Mouse (Mus musculus) olfactory bulb, adult 2 months (tissue): ENCODE data around the gene Ccdc171. TPM values are rescaled to one million over a fixed set of nuclear protein-coding genes. Genes with fewer than 3 reads are reported as not detected.
"Not testable (repeated sequence)": the region's sequence is repeated elsewhere in the genome, so short reads cannot be mapped to it uniquely, and the experiment has no call there.

Experiments
- H3K27ac ChIP-seq: fragments of 200-500 bp; 2 replicates; pipeline ENCODE4 v1.5.1; 2012; ENCODE audit warnings: low read depth, low read length; ENCODE audit not compliant: insufficient read depth
- H3K4me1 ChIP-seq: fragments of 200-500 bp; 2 replicates; pipeline ENCODE4 v1.6.1; 2012; ENCODE audit warnings: low read length; ENCODE audit not compliant: control insufficient read depth, insufficient read depth
- H3K4me3 ChIP-seq: fragments of 200-500 bp; 2 replicates; pipeline ENCODE4 v1.5.1; 2012; ENCODE audit warnings: mild to moderate bottlenecking, low read depth, low read length, moderate library complexity; ENCODE audit not compliant: insufficient read depth
- CTCF ChIP-seq: fragments of 200-500 bp; IDR thresholded peaks from 2 replicates; pipeline ENCODE4 v1.5.1; 2012; ENCODE audit warnings: low read depth, mild to moderate bottlenecking, low read length, moderate library complexity; ENCODE audit not compliant: insufficient read depth
- POLR2A ChIP-seq: fragments of 200-500 bp; IDR thresholded peaks from 2 replicates; pipeline ENCODE4 v1.6.1; 2012; ENCODE audit warnings: mild to moderate bottlenecking, low read depth, low read length, moderate library complexity; ENCODE audit not compliant: insufficient read depth
- WGBS: fragments of 180-500 bp; shearing (Covaris S2); methylation state at CpG from one replicate; pipeline ENCODE4 v1.1.7; 2018; 5-methylcytosine and 5-hydroxymethylcytosine counted together
- polyA plus RNA-seq: library from polyadenylated mRNA; stranded (reverse); fragments of >200 nt; gene quantifications from 2 replicates; pipeline ENCODE4 v1.2.4, GENCODE M21; 2012; ENCODE audit warnings: low replicate concordance; ENCODE audit not compliant: missing spikeins, insufficient read depth, insufficient read length

Ccdc171 gene
- polyA plus RNA-seq, 1 experiment = not detected

DNA sequence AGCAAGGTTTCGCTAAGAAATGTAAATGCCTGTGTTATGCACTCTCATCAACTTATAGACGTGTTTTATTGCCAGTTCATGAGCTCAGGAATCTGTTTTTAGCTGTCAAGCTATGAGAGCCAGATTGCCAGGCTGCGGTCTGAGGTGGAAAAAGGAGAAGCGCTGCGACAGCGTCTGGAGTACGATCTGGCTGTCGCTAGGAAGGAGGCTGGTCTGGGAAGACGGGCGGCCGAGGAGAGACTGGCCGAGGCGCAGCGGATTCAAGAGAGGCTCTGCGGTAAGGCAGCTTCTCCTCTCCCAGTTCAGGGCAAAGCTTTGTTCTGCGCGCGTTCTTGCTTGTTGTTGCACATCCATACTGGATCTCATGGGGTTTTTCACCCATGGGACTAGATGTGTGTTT lies 24.2 kb downstream of the Ccdc171 start:
- WGBS = 72% methylated on average over 18 of the region's 18 CpGs
- no peak for TF ChIP-seq CTCF
- TF ChIP-seq POLR2A = no peak
- H3K4me1 ChIP-seq = no peaks in the 10 kb centered on the region
- no peak overlapping the region for H3K4me3 ChIP-seq
- H3K27ac ChIP-seq = no peak overlapping the region

DNA sequence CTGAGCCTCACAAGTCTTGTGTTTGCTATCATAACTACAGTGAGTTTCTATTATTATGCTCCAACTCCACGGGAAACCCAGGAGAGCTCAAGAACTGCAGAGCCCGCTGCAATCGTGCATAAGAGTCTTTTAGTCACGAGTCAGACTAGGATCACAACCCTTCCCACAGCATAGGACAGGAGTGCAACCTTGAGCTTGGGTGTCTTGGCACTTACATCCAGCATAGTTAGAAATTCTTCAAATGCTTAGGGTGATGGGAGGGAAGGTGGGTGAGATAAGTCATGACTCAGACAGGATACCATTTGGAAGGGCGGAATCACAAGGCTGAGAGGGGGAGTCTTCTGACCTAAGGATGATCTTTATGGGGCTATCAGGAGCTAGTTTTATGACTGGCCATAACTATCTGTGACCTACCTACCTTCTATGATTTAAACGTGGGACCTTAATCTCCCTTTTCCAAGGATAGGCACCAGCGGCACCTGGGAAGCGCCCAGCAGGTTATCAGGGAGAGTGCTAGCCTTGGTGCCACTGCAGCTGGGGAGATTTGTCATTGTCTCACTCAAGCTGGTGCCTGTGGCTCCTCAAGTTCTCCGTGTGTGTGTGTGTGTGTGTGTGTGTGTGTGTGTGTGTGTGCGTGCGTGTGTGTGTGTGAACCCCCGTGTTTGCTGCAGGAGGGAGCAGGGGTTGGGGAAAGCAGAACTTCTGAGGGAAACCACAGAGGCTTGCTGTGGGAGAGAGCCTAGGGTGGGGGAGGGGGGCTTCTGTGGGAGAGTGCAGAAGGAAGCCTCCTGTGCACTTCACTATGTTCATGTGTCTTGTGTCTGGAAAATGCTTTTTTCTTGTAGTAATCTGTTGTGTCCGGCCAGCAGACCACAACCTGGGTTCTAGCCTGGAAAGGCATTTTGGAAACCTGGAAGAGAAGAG lies 42.1 kb downstream of the Ccdc171 start:
- 38% methylated on average over 13 of the region's 13 CpGs for WGBS
- Histone ChIP-seq H3K4me3 (no peak overlapping the region), H3K27ac (no peak overlapping the region), H3K4me1 (peaks cover 4% of the 10 kb centered on the region; the same call in 1 of the 2 replicates)
- no peak for TF ChIP-seq POLR2A
- TF ChIP-seq CTCF = no peak

DNA sequence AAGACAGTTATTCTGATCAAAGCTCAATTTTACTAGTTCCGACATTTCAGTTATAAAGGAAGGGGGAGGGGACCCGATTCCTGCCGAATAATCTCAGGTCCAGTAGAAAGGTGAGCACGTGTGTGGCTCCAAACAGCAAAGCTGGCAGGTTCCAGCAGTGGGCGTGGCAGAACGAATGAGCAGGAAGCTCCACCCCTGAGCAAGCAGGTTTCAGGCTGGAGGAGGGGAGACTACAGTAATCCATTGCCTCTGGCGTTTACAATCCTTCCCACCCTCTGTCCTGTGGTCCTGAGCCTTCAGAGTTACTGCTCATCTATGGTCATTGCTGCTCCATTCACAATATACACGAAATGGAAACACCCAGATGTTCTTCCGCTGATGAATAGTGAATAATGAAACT lies 42.8 kb downstream of the Ccdc171 start:
- H3K27ac ChIP-seq, H3K4me3 ChIP-seq, H3K4me1 ChIP-seq: not testable (repeated sequence)
- WGBS = 12% methylated on average over 9 of the region's 9 CpGs

DNA sequence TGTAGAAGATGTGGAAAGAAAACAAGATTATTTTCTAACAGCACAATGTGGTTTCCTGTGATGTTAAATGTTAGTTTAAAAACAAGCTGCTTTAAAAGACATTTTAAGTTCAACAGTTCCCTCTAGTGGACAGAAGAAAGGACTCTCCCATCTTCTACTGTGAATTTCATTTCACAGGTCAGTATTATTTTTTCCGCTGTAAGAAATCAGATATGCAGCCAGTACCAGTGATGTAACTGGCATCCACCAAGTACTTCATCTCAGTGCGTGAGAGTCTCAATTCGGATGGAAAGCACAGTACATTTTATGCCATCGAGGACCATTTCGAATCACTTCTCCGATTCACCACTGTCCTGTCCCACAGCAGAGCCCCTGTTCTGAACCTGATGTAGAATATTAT lies 45.2 kb downstream of the Ccdc171 start:
- 59% methylated on average over 6 of the region's 6 CpGs for WGBS
- TF ChIP-seq CTCF (no peak), POLR2A (no peak)

DNA sequence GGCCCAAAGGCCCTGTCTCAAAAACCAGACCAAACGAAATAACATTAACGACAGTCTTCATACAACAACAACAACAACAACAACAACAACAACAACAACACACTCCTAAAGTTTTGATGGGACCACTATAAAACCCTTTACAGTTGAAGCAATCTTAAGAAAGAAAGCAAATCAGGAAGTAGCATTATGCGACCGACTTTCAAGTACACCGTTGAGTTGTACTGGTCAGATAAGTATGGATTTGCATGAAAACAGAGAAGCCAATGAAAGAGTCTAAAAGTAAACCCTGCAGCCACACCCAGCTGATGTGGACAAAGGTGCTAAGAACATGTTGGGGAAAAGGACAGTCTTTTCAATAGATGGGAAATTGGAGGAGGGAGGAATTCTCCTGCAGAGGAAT lies 45.7 kb downstream of the Ccdc171 start:
- TF ChIP-seq CTCF (no peak), POLR2A (no peak)
- WGBS = 87% methylated on average over 5 of the region's 5 CpGs
- no peak overlapping the region for H3K4me3 ChIP-seq

More for the DNA sequence above, 45.2 kb downstream of the Ccdc171 start:
- Histone ChIP-seq H3K27ac (no peak overlapping the region), H3K4me3 (no peak overlapping the region), H3K4me1 (peaks cover 4% of the 10 kb centered on the region; the same call in 1 of the 2 replicates)

DNA sequence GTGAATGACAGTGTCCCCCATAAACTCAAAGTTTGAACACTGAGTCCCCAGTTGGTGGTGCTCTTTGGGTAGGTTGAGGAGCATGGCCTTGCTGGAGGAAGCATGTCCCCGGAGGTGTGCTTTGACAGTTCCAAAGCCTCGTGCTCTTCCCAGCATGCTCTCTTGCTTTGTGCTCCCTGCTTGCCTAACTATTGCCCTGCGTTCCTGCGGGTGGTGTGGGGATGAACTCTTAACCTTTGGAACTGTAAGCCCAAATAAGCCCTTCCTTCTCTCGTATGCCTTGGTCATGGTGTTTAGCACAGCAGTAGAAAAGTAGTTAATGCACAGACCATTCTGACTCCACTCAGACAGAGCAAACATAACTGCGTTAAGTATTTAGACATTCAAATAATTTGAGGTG lies 47.2 kb downstream of the Ccdc171 start:
- no peak overlapping the region for H3K27ac ChIP-seq
- H3K4me1 ChIP-seq = peaks cover 3% of the 10 kb centered on the region; the same call in 1 of the 2 replicates
- WGBS = 77% methylated on average over 6 of the region's 6 CpGs
- H3K4me3 ChIP-seq = no peak overlapping the region
- TF ChIP-seq POLR2A = no peak
- no peak for TF ChIP-seq CTCF

More for the DNA sequence above, 45.7 kb downstream of the Ccdc171 start:
- Histone ChIP-seq H3K4me1 (peaks cover 4% of the 10 kb centered on the region; the same call in 1 of the 2 replicates), H3K27ac (no peak overlapping the region)

DNA sequence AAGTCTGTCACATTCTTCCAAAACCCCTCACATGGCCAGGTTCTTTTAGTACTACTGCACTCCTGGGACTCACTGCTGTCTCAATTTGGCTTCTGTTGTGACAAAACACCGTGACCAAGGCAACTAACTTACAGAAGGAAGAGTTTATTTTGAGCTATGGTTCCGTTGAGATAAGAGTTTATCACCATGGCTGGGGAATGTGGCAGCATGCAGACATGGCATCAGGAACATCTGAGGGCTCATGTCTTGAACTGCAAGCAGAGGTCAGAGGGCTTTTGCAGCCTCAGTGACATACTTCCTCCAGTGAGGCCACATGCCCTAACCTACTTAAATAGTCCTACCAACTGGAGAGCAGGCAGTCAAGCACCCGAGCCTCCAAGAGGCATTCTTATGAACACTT lies 51.0 kb downstream of the Ccdc171 start:
- TF ChIP-seq POLR2A = no peak
- WGBS = 81% methylated on average over 3 of the region's 3 CpGs
- Histone ChIP-seq H3K27ac (no peak overlapping the region), H3K4me1 (no peaks in the 10 kb centered on the region), H3K4me3 (no peak overlapping the region)

DNA sequence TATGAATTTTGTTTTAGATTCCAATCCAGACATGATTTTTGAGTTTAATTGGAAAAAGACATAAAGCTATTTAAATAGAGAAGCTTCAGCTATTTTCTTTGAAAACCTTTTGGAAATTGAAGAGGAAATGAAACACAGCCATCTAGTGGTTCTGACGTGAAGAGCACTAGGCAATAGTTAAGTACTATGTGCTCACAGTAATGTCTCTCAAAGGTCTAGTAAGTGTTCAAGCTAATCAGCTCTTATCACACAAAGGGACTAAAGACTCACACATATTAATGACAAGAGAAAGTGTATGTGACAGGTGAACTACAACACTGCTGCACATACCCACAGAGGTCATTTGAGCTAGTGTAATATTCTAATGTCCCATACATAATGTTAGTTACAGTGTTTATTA lies 54.8 kb downstream of the Ccdc171 start:
- H3K4me1 ChIP-seq = no peaks in the 10 kb centered on the region
- H3K4me3 ChIP-seq = no peak overlapping the region
- 7% methylated on average over 1 of the region's 1 CpGs for WGBS
- TF ChIP-seq CTCF = no peak
- TF ChIP-seq POLR2A = no peak
- H3K27ac ChIP-seq = no peak overlapping the region

DNA sequence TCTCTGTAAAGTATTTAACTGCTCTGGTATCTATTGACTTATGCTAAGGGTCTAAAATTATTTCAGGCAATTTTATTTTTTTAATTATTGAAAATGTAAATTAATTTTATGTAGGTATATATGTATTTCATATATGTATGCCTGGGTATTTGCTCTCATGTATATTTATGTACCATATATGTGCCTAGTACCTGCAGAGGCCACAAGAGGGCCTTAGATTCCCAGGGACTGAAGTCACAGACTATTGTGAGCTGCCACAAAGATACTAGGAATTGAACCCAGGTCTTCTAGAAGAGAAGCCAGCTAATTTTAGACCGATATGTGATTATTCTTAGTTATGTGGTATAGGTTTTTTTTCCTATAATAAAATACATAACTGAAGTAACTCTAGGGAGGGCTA lies 62.2 kb downstream of the Ccdc171 start:
- 97% methylated on average over 1 of the region's 1 CpGs for WGBS
- H3K4me3 ChIP-seq = no peak overlapping the region
- no peak for TF ChIP-seq POLR2A
- TF ChIP-seq CTCF = no peak
- no peak overlapping the region for H3K27ac ChIP-seq
- H3K4me1 ChIP-seq = no peaks in the 10 kb centered on the region
